In the genomic region with DNA sequence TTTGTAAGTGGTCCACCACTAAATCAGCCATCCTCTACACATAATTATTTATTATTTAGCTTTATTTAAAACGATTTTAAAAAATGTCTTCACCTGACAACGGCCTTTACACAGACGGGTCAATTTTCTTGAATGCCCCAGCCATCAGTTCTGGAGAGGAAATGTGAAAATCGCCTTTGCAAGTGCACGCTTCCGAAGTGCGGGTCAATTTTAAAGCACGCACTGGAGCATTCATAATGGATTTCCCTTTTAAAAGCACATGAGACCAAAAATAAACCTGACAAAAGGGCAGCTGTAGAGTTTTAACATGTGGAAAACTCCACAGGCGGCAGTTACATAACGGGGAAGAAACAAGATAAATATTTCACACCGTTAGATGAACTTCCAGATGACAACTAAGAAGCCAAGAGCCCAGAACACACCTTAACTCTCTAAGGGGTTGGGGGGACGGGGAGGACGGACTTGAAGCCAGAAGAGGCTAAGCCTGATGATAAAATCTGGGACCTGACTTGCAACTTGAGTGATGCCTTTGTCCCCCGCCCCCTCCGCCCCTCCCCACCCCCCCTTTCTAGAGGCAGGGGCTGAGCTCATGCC, we compare ENCODE assay signal across 7 mouse cellular contexts. TPM values are rescaled to one million over a fixed set of nuclear protein-coding genes. Genes with fewer than 3 reads are reported as not detected.
DNase-seq lines count a peak whose midpoint lies in the region; ATAC-seq and TF ChIP-seq lines count a peak whose summit lies in the region.

No protein-coding gene starts in this region.

- in situ Hi-C loops in ES-E14 (cut with MboI; ENCODE audit: low sequenced_read_pairs in 2 of 2, unreplicated experiment in 2 of 2), result no loop called here

- peak overlapping the region; percentile 100 for H3K4me2 ChIP-seq in heart, postnatal 0 days (ENCODE audit: low read depth, low read length)

- H3K9me3 ChIP-seq in ES-E14 (ENCODE audit: control insufficient read depth, insufficient read depth, low read depth, low read length), result no peaks in the 10 kb centered on the region
- H3K9me3 ChIP-seq in heart, postnatal 0 days (replicated peaks; ENCODE audit: control insufficient read depth, low read length), result no peaks in the 10 kb centered on the region

- intact Hi-C loops in left cerebral cortex, postnatal 10 days (cut with DNase I), result loop anchor here (5.0 kb wide), 1 partner anchor 36 kb away; a partner anchor contains a TSS

- 3% methylated on average over 15 of the region's 15 CpGs for WGBS in heart, postnatal 0 days

- TF ChIP-seq CTCF in heart, postnatal 0 days (IDR thresholded peaks at IDR 0.05; ENCODE audit: low read depth), result no peak

- DNase-seq in ES-E14 (ENCODE audit: low read depth, low spot score), result no peak
- DNase-seq in heart, postnatal 0 days (ENCODE audit: low spot score), result no peak
- DNase-seq in lung, postnatal 36 days, result peak; percentile 21
- no peak for DNase-seq in left cerebral cortex, postnatal 10 days (ENCODE audit: extremely low spot score in 1 of 2, low spot score in 2 of 2)
- no peak for DNase-seq in ovary, postnatal 14 days (ENCODE audit: low spot score)

- ATAC-seq in heart, postnatal 0 days (ENCODE audit: insufficient read depth, low read depth), result no peak
- ATAC-seq in CD4-positive, CD25-positive, alpha-beta regulatory T cell, adult 4 months, result no peak

- H3K27me3 ChIP-seq in heart, postnatal 0 days (ENCODE audit: control insufficient read depth, insufficient read depth, low read length), result no peaks in the 10 kb centered on the region

- no peak for TF ChIP-seq EP300 in heart, postnatal 0 days (IDR thresholded peaks at IDR 0.05; ENCODE audit: low read depth)

- 0 out of 2 replicates have a peak overlapping the region, but pooled peaks have one; percentile 63 for H3K9ac ChIP-seq in ES-E14 (ENCODE audit: insufficient read depth, low read depth, low read length, poor library complexity, severe bottlenecking)
- H3K9ac ChIP-seq in heart, postnatal 0 days (replicated peaks; ENCODE audit: low read depth, low read length), result peak overlapping the region; percentile 70

- no peaks in the 10 kb centered on the region for H3K36me3 ChIP-seq in ES-E14 (ENCODE audit: control insufficient read depth, insufficient read depth, low read length, poor library complexity, severe bottlenecking)
- H3K36me3 ChIP-seq in heart, postnatal 0 days (replicated peaks; ENCODE audit: control insufficient read depth, insufficient read depth, low read length), result 0 out of 2 replicates have a peak, but pooled peaks cover 1% of the 10 kb centered on the region

- peak overlapping the region; percentile 68 to 84 for H3K4me3 ChIP-seq in ES-E14 (ENCODE audit: insufficient read depth in 1 of 2, low read depth in 1 of 2, low read length in 2 of 2, poor library complexity in 1 of 2, severe bottlenecking in 1 of 2)
- H3K4me3 ChIP-seq in brown adipose tissue, adult 24 weeks (ENCODE audit: insufficient read depth, low read depth, low read length), result peak overlapping the region; percentile 69
- H3K4me3 ChIP-seq in heart, postnatal 0 days (ENCODE audit: low read depth, low read length), result peak overlapping the region; percentile 77

- H3K4me1 ChIP-seq in ES-E14 (ENCODE audit: control insufficient read depth in 2 of 2, insufficient read depth in 2 of 2, low read length in 2 of 2, poor library complexity in 1 of 2), result peaks cover 0 to 9% of the 10 kb centered on the region in 2 experiments; a peak in 3 of 4 replicates
- H3K4me1 ChIP-seq in brown adipose tissue, adult 24 weeks (ENCODE audit: control insufficient read depth, insufficient read depth, insufficient read length, low read length), result no peaks in the 10 kb centered on the region
- peaks cover 10% of the 10 kb centered on the region; the same call in 1 of the 2 replicates for H3K4me1 ChIP-seq in heart, postnatal 0 days (ENCODE audit: control insufficient read depth, insufficient read depth)

- peak overlapping the region; percentile 9; the same call in 1 of the 2 replicates for H3K27ac ChIP-seq in ES-E14 (ENCODE audit: insufficient read depth, low read depth, low read length, poor library complexity, severe bottlenecking)
- H3K27ac ChIP-seq in brown adipose tissue, adult 24 weeks (replicated peaks; ENCODE audit: low read depth, low read length), result peak overlapping the region; percentile 75
- H3K27ac ChIP-seq in heart, postnatal 0 days (ENCODE audit: low read depth), result 0 out of 2 replicates have a peak overlapping the region, but pooled peaks have one; percentile 53

TF ChIP-seq in ES-E14, 5 proteins besides CTCF, POLR2A, EP300 and RAD21:
- TF ChIP-seq ZNF384 (IDR thresholded peaks at IDR 0.05; ENCODE audit: low read depth, low read length), result no peak
- TF ChIP-seq ZC3H11A (IDR thresholded peaks at IDR 0.05; ENCODE audit: borderline replicate concordance, low read depth, low read length), result no peak
- no peak for TF ChIP-seq CHD2 (IDR thresholded peaks at IDR 0.05; ENCODE audit: low read depth, low read length)

RNA-seq across cellular contexts. Expression of a gene that starts 0.6 kb away (rescaled TPM):
- 225 and 328 TPM in 2 replicates for total RNA-seq in ES-E14 (2012; rRNA removed)
- polyA plus RNA-seq in brown adipose tissue, adult 24 weeks (2012; ENCODE audit: insufficient read depth, insufficient read length, missing spikeins), result 26.8 and 36.1 TPM in 2 replicates
- total RNA-seq in heart, postnatal 0 days (2014; rRNA removed; ENCODE audit: low replicate concordance), result 20.0 and 28.0 TPM in 2 replicates
- polyA plus RNA-seq in heart, postnatal 0 days (2015; fragmentation: Nextera tagmentation; extraction: Ambion mirVana), result 17.4 and 20.1 TPM in 2 replicates
- under 1 TPM; 0.19 to 0.43 TPM for polyA plus RNA-seq in CD4-positive, CD25-positive, alpha-beta regulatory T cell, adult 4 months (2017; shearing (Covaris generic))
- 10 to 100 TPM; 20.4 to 23.1 TPM for total RNA-seq in left cerebral cortex, postnatal 10 days (2021)

RNA-seq across cellular contexts. Expression of a gene that starts 37.8 kb away (rescaled TPM):
- total RNA-seq in ES-E14 (2012; rRNA removed), result 56.4 and 66.3 TPM in 2 replicates
- 79.8 and 83.8 TPM in 2 replicates for polyA plus RNA-seq in brown adipose tissue, adult 24 weeks (2012; ENCODE audit: insufficient read depth, insufficient read length, missing spikeins)
- 24.8 and 43.2 TPM in 2 replicates for total RNA-seq in heart, postnatal 0 days (2014; rRNA removed; ENCODE audit: low replicate concordance)
- 48.9 and 50.6 TPM in 2 replicates for polyA plus RNA-seq in heart, postnatal 0 days (2015; fragmentation: Nextera tagmentation; extraction: Ambion mirVana)
- 10 to 100 TPM; 21.2 to 27.5 TPM for polyA plus RNA-seq in CD4-positive, CD25-positive, alpha-beta regulatory T cell, adult 4 months (2017; shearing (Covaris generic))
- 10 to 100 TPM; 20.0 to 21.2 TPM for total RNA-seq in left cerebral cortex, postnatal 10 days (2021)

Comparison
In these comparisons a context has a peak if more than half of its experiments do, and no peak if none do; other contexts are left out.
1. H3K27ac ChIP-seq: peak in every context shown above with its lines; median percentile 75 in brown adipose tissue, adult 24 weeks; 53 in heart, postnatal 0 days; 9 in ES-E14.